In the genomic region with DNA sequence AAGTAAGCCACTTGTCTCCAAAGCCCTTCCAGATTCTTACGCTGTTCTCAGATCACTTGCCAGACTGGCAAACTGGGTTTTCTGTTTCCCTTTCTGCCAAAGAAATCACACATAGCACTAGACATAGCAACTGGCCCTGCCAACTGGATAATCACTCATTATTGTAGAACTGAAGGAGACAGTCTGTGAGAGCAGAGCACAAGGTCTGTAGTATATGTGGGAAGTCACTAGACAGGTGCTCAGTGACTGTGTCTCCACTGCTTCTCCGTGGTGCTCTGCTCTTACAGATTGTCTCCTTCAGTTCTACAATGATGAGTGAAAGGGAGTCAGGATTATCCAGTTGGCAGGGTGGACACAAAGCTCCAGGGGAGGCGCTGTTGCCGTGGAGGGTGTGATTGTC, we compare ENCODE assay signal across 39 mouse cellular contexts. TPM values are rescaled to one million over a fixed set of nuclear protein-coding genes. Genes with fewer than 3 reads are reported as not detected.
"Had no signal": no experiment of that assay in that cellular context is flagged by ENCODE, and none has a peak within 500 bp of the region (broad histone marks: within the 10 kb centered on the region; RNA-seq: fewer than 3 reads in every experiment).

No protein-coding gene starts in this region.

- H3K27me3 ChIP-seq: heart, embryonic 12.5 days; heart, embryonic 13.5 days; heart, embryonic 15.5 days; hindbrain, embryonic 12.5 days; hindbrain, embryonic 13.5 days; hindbrain, embryonic 15.5 days; intestine, embryonic 15.5 days had no signal

- H3K27ac ChIP-seq: heart, embryonic 13.5 days; heart, embryonic 15.5 days; hindbrain, embryonic 10.5 days; hindbrain, embryonic 12.5 days; hindbrain, embryonic 13.5 days; hindbrain, embryonic 14.5 days; hindbrain, embryonic 15.5 days; hindbrain, postnatal 0 days; intestine, embryonic 15.5 days; kidney, postnatal 0 days; left cerebral cortex, adult 2 months had no signal

- DNase-seq: heart, postnatal 10 days; heart, postnatal 14 days; heart, postnatal 36 days; heart, postnatal 4 days; kidney, adult 11 months; kidney, adult 18-20 months; kidney, adult 2 months; kidney, adult 8-10 months; kidney, adult 9 months; kidney, postnatal 10 days; kidney, postnatal 14 days; kidney, postnatal 25 days; kidney, postnatal 36 days; kidney, postnatal 4 days; layer of hippocampus, adult 9-11 months had no signal

- H3K9me3 ChIP-seq: heart, embryonic 12.5 days; heart, embryonic 13.5 days; heart, embryonic 15.5 days; hindbrain, embryonic 10.5 days; hindbrain, embryonic 13.5 days; hindbrain, embryonic 15.5 days; intestine, embryonic 15.5 days had no signal

- H3K4me2 ChIP-seq: heart, embryonic 11.5 days; heart, embryonic 12.5 days; heart, embryonic 13.5 days; heart, embryonic 15.5 days; hindbrain, embryonic 12.5 days; hindbrain, embryonic 13.5 days; hindbrain, embryonic 14.5 days; hindbrain, embryonic 15.5 days; intestine, embryonic 15.5 days had no signal

- ATAC-seq: hindbrain, embryonic 16.5 days; hindbrain, postnatal 0 days; inflammation-experienced regulatory T-cells, adult 6 months; intestine, embryonic 15.5 days; intestine, embryonic 16.5 days; intestine, postnatal 0 days had no signal

- H3K4me3 ChIP-seq: heart, embryonic 12.5 days; heart, embryonic 13.5 days; heart, embryonic 15.5 days; hindbrain, embryonic 10.5 days; hindbrain, embryonic 12.5 days; hindbrain, embryonic 13.5 days; hindbrain, embryonic 15.5 days; intestine, embryonic 15.5 days; left cerebral cortex, adult 2 months had no signal

- H3K4me1 ChIP-seq: heart, embryonic 12.5 days; heart, embryonic 13.5 days; heart, embryonic 15.5 days; hindbrain, embryonic 10.5 days; hindbrain, embryonic 12.5 days; hindbrain, embryonic 13.5 days; hindbrain, embryonic 15.5 days; intestine, embryonic 15.5 days had no signal

- H3K36me3 ChIP-seq: heart, embryonic 12.5 days; heart, embryonic 13.5 days; heart, embryonic 15.5 days; hindbrain, embryonic 10.5 days; hindbrain, embryonic 12.5 days; hindbrain, embryonic 13.5 days; hindbrain, embryonic 15.5 days; intestine, embryonic 15.5 days had no signal

- H3K9ac ChIP-seq: heart, embryonic 12.5 days; heart, embryonic 13.5 days; heart, embryonic 15.5 days; hindbrain, embryonic 12.5 days; hindbrain, embryonic 13.5 days; hindbrain, embryonic 14.5 days; hindbrain, embryonic 15.5 days; intestine, embryonic 15.5 days had no signal

RNA-seq across cellular contexts. Expression of gene Themis3, which starts 41.7 kb away (rescaled TPM):
- total RNA-seq: heart, postnatal 14 days; heart, postnatal 36 days; hematopoietic stem cell, adult 5-6 weeks; layer of hippocampus, adult 18-20 months; layer of hippocampus, postnatal 10 days; layer of hippocampus, postnatal 14 days had no signal
- polyA plus RNA-seq: heart, embryonic 11.5 days; heart, embryonic 12.5 days; heart, embryonic 13.5 days; heart, embryonic 14.5 days; heart, postnatal 0 days; hindbrain, embryonic 10.5 days; hindbrain, embryonic 11.5 days; hindbrain, embryonic 12.5 days; hindbrain, embryonic 13.5 days; hindbrain, embryonic 14.5 days; hindbrain, embryonic 16.5 days; hindbrain, postnatal 0 days; inflammation-experienced regulatory T-cells, adult 6 months; kidney, adult 2 months had no signal
